Mouse (Mus musculus): Measurements from ENCODE around the gene Astl. TPM values are rescaled to one million over a fixed set of nuclear protein-coding genes. Genes with fewer than 3 reads are reported as not detected.

Astl gene
- polyA plus RNA-seq, 1 experiment = 0.01 TPM

GRCm38 (mm10) chr2:127377942-127378610, 39.6 kb downstream of the Astl start:
- Histone ChIP-seq H3K27me3 (ENCODE audit: control insufficient read depth, insufficient read depth, insufficient read length) (peaks cover 24% of the 10 kb centered on the region), H3ac (ENCODE audit: control insufficient read depth, insufficient read length) (no peak overlapping the region), H3K79me2 (ENCODE audit: control insufficient read depth, insufficient read depth) (no peaks in the 10 kb centered on the region), H3K36me3 (ENCODE audit: control insufficient read depth, insufficient read depth) (no peaks in the 10 kb centered on the region), H3K4me2 (ENCODE audit: low read depth) (no peak overlapping the region), H3K4me3 (no peak overlapping the region)
- TF ChIP-seq POLR2AphosphoS2 (IDR thresholded peaks at IDR 0.05; ENCODE audit: insufficient read length, low read depth) = no peak
- no peak for TF ChIP-seq REST (IDR thresholded peaks at IDR 0.05; ENCODE audit: insufficient read depth, insufficient read length)
- TF ChIP-seq MYOG (IDR thresholded peaks at IDR 0.05; ENCODE audit: control insufficient read depth in 1 of 3, insufficient read depth in 1 of 3, insufficient read length in 2 of 3, low read depth in 2 of 3) = no peak
- TF ChIP-seq SRF (IDR thresholded peaks at IDR 0.05; ENCODE audit: control insufficient read depth, insufficient read length, low read depth) = no peak
- TF ChIP-seq E2F4 (IDR thresholded peaks at IDR 0.05; ENCODE audit: insufficient read depth) = no peak
- TF ChIP-seq MAX (IDR thresholded peaks at IDR 0.05; ENCODE audit: low read depth) = no peak
- no peak for TF ChIP-seq TCF3 (IDR thresholded peaks at IDR 0.05; ENCODE audit: insufficient read length, low read depth)

GRCm38 (mm10) chr2:127378611-127378990, 40.2 kb downstream of the Astl start:
- Histone ChIP-seq H3K27me3 (ENCODE audit: control insufficient read depth, insufficient read depth, insufficient read length) (peaks cover 24% of the 10 kb centered on the region), H3K4me2 (ENCODE audit: low read depth) (no peak overlapping the region), H3K4me3 (no peak overlapping the region), H3ac (ENCODE audit: control insufficient read depth, insufficient read length) (no peak overlapping the region), H3K79me2 (ENCODE audit: control insufficient read depth, insufficient read depth) (no peaks in the 10 kb centered on the region), H3K36me3 (ENCODE audit: control insufficient read depth, insufficient read depth) (no peaks in the 10 kb centered on the region)
- TF ChIP-seq E2F4 (IDR thresholded peaks at IDR 0.05; ENCODE audit: insufficient read depth) (no peak), MYOD1 (IDR thresholded peaks at IDR 0.05; ENCODE audit: control insufficient read depth in 1 of 3, insufficient read length in 2 of 3, low read depth in 2 of 3) (no peak), REST (IDR thresholded peaks at IDR 0.05; ENCODE audit: insufficient read depth, insufficient read length) (no peak), POLR2A (IDR thresholded peaks at IDR 0.05; ENCODE audit: insufficient read length, low read depth) (no peak), POLR2AphosphoS2 (IDR thresholded peaks at IDR 0.05; ENCODE audit: insufficient read length, low read depth) (no peak), MYOG (IDR thresholded peaks at IDR 0.05; ENCODE audit: control insufficient read depth in 1 of 3, insufficient read depth in 1 of 3, insufficient read length in 2 of 3, low read depth in 2 of 3) (no peak), TCF12 (IDR thresholded peaks at IDR 0.05; ENCODE audit: insufficient read depth, poor library complexity, severe bottlenecking) (no peak), MAX (IDR thresholded peaks at IDR 0.05; ENCODE audit: low read depth) (no peak), TCF3 (IDR thresholded peaks at IDR 0.05; ENCODE audit: insufficient read length, low read depth) (no peak), SRF (IDR thresholded peaks at IDR 0.05; ENCODE audit: control insufficient read depth, insufficient read length, low read depth) (no peak), USF1 (IDR thresholded peaks at IDR 0.05; ENCODE audit: low read depth) (no peak), CEBPB (IDR thresholded peaks at IDR 0.05; ENCODE audit: insufficient read depth, poor library complexity, severe bottlenecking) (no peak)

- H3K36me3 ChIP-seq (ENCODE audit: control insufficient read depth, insufficient read depth) = no peaks in the 10 kb centered on the region
- TF ChIP-seq POLR2A (IDR thresholded peaks at IDR 0.05; ENCODE audit: insufficient read length, low read depth) = no peak
- TF ChIP-seq SRF (IDR thresholded peaks at IDR 0.05; ENCODE audit: control insufficient read depth, insufficient read length, low read depth) = no peak
- TF ChIP-seq MYOD1 (IDR thresholded peaks at IDR 0.05; ENCODE audit: control insufficient read depth in 1 of 3, insufficient read length in 2 of 3, low read depth in 2 of 3) = no peak
- TF ChIP-seq E2F4 (IDR thresholded peaks at IDR 0.05; ENCODE audit: insufficient read depth) = no peak
- no peak for TF ChIP-seq TCF12 (IDR thresholded peaks at IDR 0.05; ENCODE audit: insufficient read depth, poor library complexity, severe bottlenecking)
- TF ChIP-seq MAX (IDR thresholded peaks at IDR 0.05; ENCODE audit: low read depth) = no peak
- TF ChIP-seq USF1 (IDR thresholded peaks at IDR 0.05; ENCODE audit: low read depth) = no peak
- no peak for TF ChIP-seq REST (IDR thresholded peaks at IDR 0.05; ENCODE audit: insufficient read depth, insufficient read length)
- TF ChIP-seq TCF3 (IDR thresholded peaks at IDR 0.05; ENCODE audit: insufficient read length, low read depth) = no peak
- TF ChIP-seq POLR2AphosphoS2 (IDR thresholded peaks at IDR 0.05; ENCODE audit: insufficient read length, low read depth) = no peak
- TF ChIP-seq MYOG (IDR thresholded peaks at IDR 0.05; ENCODE audit: control insufficient read depth in 1 of 3, insufficient read depth in 1 of 3, insufficient read length in 2 of 3, low read depth in 2 of 3) = no peak
- no peak for TF ChIP-seq CEBPB (IDR thresholded peaks at IDR 0.05; ENCODE audit: insufficient read depth, poor library complexity, severe bottlenecking)
- no peak overlapping the region for H3K4me3 ChIP-seq
- H3K79me2 ChIP-seq (ENCODE audit: control insufficient read depth, insufficient read depth) = no peaks in the 10 kb centered on the region
- H3K4me2 ChIP-seq (ENCODE audit: low read depth) = no peak overlapping the region
- peaks cover 22% of the 10 kb centered on the region for H3K27me3 ChIP-seq (ENCODE audit: control insufficient read depth, insufficient read depth, insufficient read length)
- no peak overlapping the region for H3ac ChIP-seq (ENCODE audit: control insufficient read depth, insufficient read length)
Measured at GRCm38 (mm10) chr2:127379250-127379649, 40.8 kb downstream of the Astl start.

- H3K79me2 ChIP-seq (ENCODE audit: control insufficient read depth, insufficient read depth) = no peaks in the 10 kb centered on the region
- H3ac ChIP-seq (ENCODE audit: control insufficient read depth, insufficient read length) = no peak overlapping the region
- H3K27me3 ChIP-seq (ENCODE audit: control insufficient read depth, insufficient read depth, insufficient read length) = peaks cover 21% of the 10 kb centered on the region
- H3K4me3 ChIP-seq = no peak overlapping the region
- no peaks in the 10 kb centered on the region for H3K36me3 ChIP-seq (ENCODE audit: control insufficient read depth, insufficient read depth)
- H3K4me2 ChIP-seq (ENCODE audit: low read depth) = no peak overlapping the region
- no peak for TF ChIP-seq E2F4 (IDR thresholded peaks at IDR 0.05; ENCODE audit: insufficient read depth)
- TF ChIP-seq TCF3 (IDR thresholded peaks at IDR 0.05; ENCODE audit: insufficient read length, low read depth) = no peak
- no peak for TF ChIP-seq REST (IDR thresholded peaks at IDR 0.05; ENCODE audit: insufficient read depth, insufficient read length)
- TF ChIP-seq USF1 (IDR thresholded peaks at IDR 0.05; ENCODE audit: low read depth) = no peak
- no peak for TF ChIP-seq POLR2AphosphoS2 (IDR thresholded peaks at IDR 0.05; ENCODE audit: insufficient read length, low read depth)
- TF ChIP-seq SRF (IDR thresholded peaks at IDR 0.05; ENCODE audit: control insufficient read depth, insufficient read length, low read depth) = no peak
- no peak for TF ChIP-seq CEBPB (IDR thresholded peaks at IDR 0.05; ENCODE audit: insufficient read depth, poor library complexity, severe bottlenecking)
- no peak for TF ChIP-seq TCF12 (IDR thresholded peaks at IDR 0.05; ENCODE audit: insufficient read depth, poor library complexity, severe bottlenecking)
- no peak for TF ChIP-seq POLR2A (IDR thresholded peaks at IDR 0.05; ENCODE audit: insufficient read length, low read depth)
- TF ChIP-seq MAX (IDR thresholded peaks at IDR 0.05; ENCODE audit: low read depth) = no peak
- TF ChIP-seq MYOG (IDR thresholded peaks at IDR 0.05; ENCODE audit: control insufficient read depth in 1 of 3, insufficient read depth in 1 of 3, insufficient read length in 2 of 3, low read depth in 2 of 3) = no peak
- no peak for TF ChIP-seq MYOD1 (IDR thresholded peaks at IDR 0.05; ENCODE audit: control insufficient read depth in 1 of 3, insufficient read length in 2 of 3, low read depth in 2 of 3)
Measured at GRCm38 (mm10) chr2:127383881-127384280, 45.4 kb downstream of the Astl start.
